ENCODE assay signal across 22 mouse cellular contexts in genomic region chr15:5468535-5469073, GRCm38 (mm10).
DNase-seq lines count a peak whose midpoint lies in the region; ATAC-seq lines count a peak whose summit lies in the region.
"Had no signal": no experiment of that assay in that cellular context is flagged by ENCODE, and none has a peak within 500 bp of the region (broad histone marks: within the 10 kb centered on the region; RNA-seq: fewer than 3 reads in every experiment).

No protein-coding gene starts in this region.

- ATAC-seq in forebrain, embryonic 15.5 days (replicated peaks) = peak; percentile 35; the same call in 1 of the 2 replicates
- ATAC-seq in forebrain, embryonic 16.5 days = no peak
- peak; percentile 27; the same call in 1 of the 2 replicates for ATAC-seq in midbrain, embryonic 11.5 days (ENCODE audit: low FRiP score)
- ATAC-seq in midbrain, embryonic 14.5 days (ENCODE audit: low FRiP score, low TSS enrichment) = no peak
- ATAC-seq in midbrain, embryonic 16.5 days = peak; percentile 60; the same call in 1 of the 2 replicates
- ATAC-seq: lung, postnatal 0 days had no signal

- no peaks in the 10 kb centered on the region for H3K27me3 ChIP-seq in forebrain, embryonic 15.5 days
- no peaks in the 10 kb centered on the region for H3K27me3 ChIP-seq in forebrain, embryonic 16.5 days (replicated peaks; ENCODE audit: control insufficient read depth, insufficient read depth, low read length)
- H3K27me3 ChIP-seq in midbrain, embryonic 11.5 days (ENCODE audit: control insufficient read depth, insufficient read depth, low read length) = no peaks in the 10 kb centered on the region
- no peaks in the 10 kb centered on the region for H3K27me3 ChIP-seq in midbrain, embryonic 14.5 days (ENCODE audit: control insufficient read depth, insufficient read depth, low read length)
- no peaks in the 10 kb centered on the region for H3K27me3 ChIP-seq in midbrain, embryonic 16.5 days (ENCODE audit: control insufficient read depth, insufficient read depth, low read depth, low read length)
- H3K27me3 ChIP-seq: embryonic facial prominence, embryonic 12.5 days; heart, embryonic 12.5 days; limb, embryonic 15.5 days; liver, embryonic 15.5 days had no signal

- H3K4me3 ChIP-seq in forebrain, embryonic 15.5 days = no peak overlapping the region
- no peak overlapping the region for H3K4me3 ChIP-seq in forebrain, embryonic 16.5 days (replicated peaks; ENCODE audit: low read length)
- H3K4me3 ChIP-seq in midbrain, embryonic 11.5 days (ENCODE audit: low read depth, low read length) = no peak overlapping the region
- no peak overlapping the region for H3K4me3 ChIP-seq in midbrain, embryonic 14.5 days (replicated peaks; ENCODE audit: low read depth, low read length)
- H3K4me3 ChIP-seq in midbrain, embryonic 16.5 days (ENCODE audit: low read depth, low read length) = no peak overlapping the region
- H3K4me3 ChIP-seq: embryonic facial prominence, embryonic 12.5 days; heart, embryonic 12.5 days; limb, embryonic 15.5 days; liver, embryonic 15.5 days had no signal

- H3K36me3 ChIP-seq in forebrain, embryonic 15.5 days = no peaks in the 10 kb centered on the region
- no peaks in the 10 kb centered on the region for H3K36me3 ChIP-seq in forebrain, embryonic 16.5 days (ENCODE audit: control insufficient read depth, insufficient read depth)
- no peaks in the 10 kb centered on the region for H3K36me3 ChIP-seq in midbrain, embryonic 11.5 days (ENCODE audit: control insufficient read depth, insufficient read depth, low read length)
- no peaks in the 10 kb centered on the region for H3K36me3 ChIP-seq in midbrain, embryonic 14.5 days (ENCODE audit: control insufficient read depth, insufficient read depth, low read length)
- no peaks in the 10 kb centered on the region for H3K36me3 ChIP-seq in midbrain, embryonic 16.5 days (ENCODE audit: control insufficient read depth, insufficient read depth, low read length)
- H3K36me3 ChIP-seq: embryonic facial prominence, embryonic 12.5 days; heart, embryonic 12.5 days; limb, embryonic 15.5 days; liver, embryonic 15.5 days had no signal

- no peak overlapping the region for H3K9ac ChIP-seq in forebrain, embryonic 15.5 days (replicated peaks)
- H3K9ac ChIP-seq in forebrain, embryonic 16.5 days (replicated peaks; ENCODE audit: low read depth, low read length) = no peak overlapping the region
- no peak overlapping the region for H3K9ac ChIP-seq in midbrain, embryonic 11.5 days (ENCODE audit: low read length)
- H3K9ac ChIP-seq in midbrain, embryonic 14.5 days (replicated peaks; ENCODE audit: low read length) = no peak overlapping the region
- H3K9ac ChIP-seq in midbrain, embryonic 16.5 days (ENCODE audit: low read depth, low read length) = no peak overlapping the region
- H3K9ac ChIP-seq: embryonic facial prominence, embryonic 12.5 days; heart, embryonic 12.5 days; limb, embryonic 15.5 days; liver, embryonic 15.5 days had no signal

- no peak for DNase-seq in midbrain, embryonic 11.5 days (ENCODE audit: low spot score, missing footprints)
- DNase-seq in midbrain, embryonic 14.5 days = no peak
- peak; percentile 12 for DNase-seq in embryo, embryonic 10.5 days (ENCODE audit: low spot score)
- no peak for DNase-seq in cerebellum, adult 9-10 months
- no peak for DNase-seq in cerebellum, adult 9-11 months
- DNase-seq: adrenal gland, adult 2 months; B cell, adult 2 months; cerebellum, postnatal 14 days; heart, adult 11 months; heart, postnatal 14 days; kidney, adult 8-10 months; right cerebral cortex, postnatal 14 days; spleen, adult 18-20 months; thymus, postnatal 25 days had no signal

- H3K4me1 ChIP-seq in forebrain, embryonic 15.5 days = no peaks in the 10 kb centered on the region
- H3K4me1 ChIP-seq in forebrain, embryonic 16.5 days (replicated peaks; ENCODE audit: control insufficient read depth, insufficient read depth, low read length) = no peaks in the 10 kb centered on the region
- H3K4me1 ChIP-seq in midbrain, embryonic 11.5 days (ENCODE audit: control insufficient read depth, insufficient read depth, low read length) = no peaks in the 10 kb centered on the region
- H3K4me1 ChIP-seq in midbrain, embryonic 14.5 days (ENCODE audit: control insufficient read depth, insufficient read depth, low read length) = no peaks in the 10 kb centered on the region
- no peaks in the 10 kb centered on the region for H3K4me1 ChIP-seq in midbrain, embryonic 16.5 days (ENCODE audit: control insufficient read depth, insufficient read depth, low read length)
- H3K4me1 ChIP-seq: heart, embryonic 12.5 days; limb, embryonic 15.5 days; liver, embryonic 15.5 days had no signal

- no peak overlapping the region for H3K27ac ChIP-seq in forebrain, embryonic 15.5 days (replicated peaks)
- no peak overlapping the region for H3K27ac ChIP-seq in forebrain, embryonic 16.5 days (ENCODE audit: low read length)
- H3K27ac ChIP-seq in midbrain, embryonic 11.5 days (ENCODE audit: low read depth, low read length) = no peak overlapping the region
- H3K27ac ChIP-seq in midbrain, embryonic 14.5 days (replicated peaks; ENCODE audit: low read depth, low read length) = no peak overlapping the region
- H3K27ac ChIP-seq in midbrain, embryonic 16.5 days (ENCODE audit: low read length) = no peak overlapping the region
- H3K27ac ChIP-seq: embryonic facial prominence, embryonic 12.5 days; limb, embryonic 15.5 days; liver, embryonic 15.5 days had no signal

- H3K4me2 ChIP-seq in forebrain, embryonic 15.5 days (replicated peaks) = no peak overlapping the region
- H3K4me2 ChIP-seq in forebrain, embryonic 16.5 days (ENCODE audit: low read length) = no peak overlapping the region
- no peak overlapping the region for H3K4me2 ChIP-seq in midbrain, embryonic 11.5 days
- no peak overlapping the region for H3K4me2 ChIP-seq in midbrain, embryonic 14.5 days (ENCODE audit: low read length)
- H3K4me2 ChIP-seq in midbrain, embryonic 16.5 days (ENCODE audit: low read length) = no peak overlapping the region
- H3K4me2 ChIP-seq: embryonic facial prominence, embryonic 12.5 days; heart, embryonic 12.5 days; limb, embryonic 15.5 days; liver, embryonic 15.5 days had no signal

- no peaks in the 10 kb centered on the region for H3K9me3 ChIP-seq in forebrain, embryonic 15.5 days
- no peaks in the 10 kb centered on the region for H3K9me3 ChIP-seq in forebrain, embryonic 16.5 days (ENCODE audit: control insufficient read depth, low read length)
- no peaks in the 10 kb centered on the region for H3K9me3 ChIP-seq in midbrain, embryonic 11.5 days (ENCODE audit: control insufficient read depth, low read length)
- no peaks in the 10 kb centered on the region for H3K9me3 ChIP-seq in midbrain, embryonic 14.5 days (ENCODE audit: control insufficient read depth, low read length)
- H3K9me3 ChIP-seq in midbrain, embryonic 16.5 days (replicated peaks; ENCODE audit: control insufficient read depth, low read length, poor library complexity, severe bottlenecking) = no peaks in the 10 kb centered on the region
- H3K9me3 ChIP-seq: embryonic facial prominence, embryonic 12.5 days; heart, embryonic 12.5 days; limb, embryonic 15.5 days; liver, embryonic 15.5 days had no signal

- WGBS in forebrain, embryonic 15.5 days = 67% methylated on average over 3 of the region's 3 CpGs
- 73% methylated on average over 3 of the region's 3 CpGs for WGBS in forebrain, embryonic 16.5 days
- WGBS in midbrain, embryonic 11.5 days = 63% methylated on average over 3 of the region's 3 CpGs
- 64% methylated on average over 3 of the region's 3 CpGs for WGBS in midbrain, embryonic 14.5 days
- WGBS in midbrain, embryonic 16.5 days = 51% methylated on average over 3 of the region's 3 CpGs

Comparison
In these comparisons a context has a peak if more than half of its experiments do, and no peak if none do; other contexts are left out.
1. ATAC-seq: peak in forebrain, embryonic 15.5 days (single experiment), midbrain, embryonic 11.5 days (single experiment) and midbrain, embryonic 16.5 days (single experiment); none in forebrain, embryonic 16.5 days (single experiment) and midbrain, embryonic 14.5 days (single experiment).